Mouse (Mus musculus) E14TG2a.4 (cell line): Measurements from ENCODE around the gene Mndal.
"Not testable (repeated sequence)": the region's sequence is repeated elsewhere in the genome, so short reads cannot be mapped to it uniquely, and the experiment has no call there.

Source experiments
- H3K27me3 ChIP-seq: 2 replicates; pipeline ENCODE4 v1.6.1; 2014; ENCODE audit warnings: low read length, control low read depth; ENCODE audit not compliant: insufficient read depth
- H3K36me3 ChIP-seq: 2 replicates; pipeline ENCODE4 v1.6.1; 2014; ENCODE audit warnings: low read length, control low read depth; ENCODE audit not compliant: insufficient read depth
- H3K4me1 ChIP-seq: replicated peaks from 2 replicates; pipeline ENCODE4 v1.6.1; 2014; ENCODE audit warnings: low read depth, low read length, control low read depth
- H3K4me3 ChIP-seq: replicated peaks from 2 replicates; pipeline ENCODE4 v1.5.1; 2014; ENCODE audit warnings: mild to moderate bottlenecking, low read length
- H3K9me3 ChIP-seq: 2 replicates; pipeline ENCODE4 v1.6.1; 2014; ENCODE audit warnings: low read length, control low read depth
- CTCF ChIP-seq: conservative IDR thresholded peaks from 2 replicates; pipeline ENCODE4 v1.5.1; 2014; ENCODE audit warnings: low read length
- NANOG ChIP-seq: IDR thresholded peaks from 2 replicates; pipeline ENCODE4 v1.6.1; 2014; ENCODE audit warnings: borderline replicate concordance, low read length, mixed read lengths
- POU5F1 ChIP-seq: IDR thresholded peaks from 2 replicates; pipeline ENCODE4 v1.6.1; 2014; ENCODE audit warnings: low read length, borderline replicate concordance

Mndal gene

GRCm38 (mm10) chr1:173941924-173942779, at the start of gene Mndal, which contains the start of gene Ifi203:
Gene Mndal, minus strand, starts transcription at chr1:173942491.
Gene Ifi203, minus strand, starts transcription at chr1:173942672.
- H3K9me3 ChIP-seq, H3K27me3 ChIP-seq, H3K4me1 ChIP-seq, H3K4me3 ChIP-seq, H3K36me3 ChIP-seq: not testable (repeated sequence)

- H3K36me3 ChIP-seq, H3K4me1 ChIP-seq, H3K27me3 ChIP-seq, H3K4me3 ChIP-seq, H3K9me3 ChIP-seq: not testable (repeated sequence)
These were observed 40.5 kb upstream of the Mndal start, which contains the start of gene Ifi202b for GRCm38 (mm10) chr1:173982694-173983305. Gene Ifi202b, minus strand, starts transcription at chr1:173982744.

- not testable (repeated sequence) for H3K4me3 ChIP-seq, H3K27me3 ChIP-seq, H3K36me3 ChIP-seq, H3K9me3 ChIP-seq, H3K4me1 ChIP-seq
These were observed 38.7 kb upstream of the Mndal start for GRCm38 (mm10) chr1:173981038-173981437.

DNA sequence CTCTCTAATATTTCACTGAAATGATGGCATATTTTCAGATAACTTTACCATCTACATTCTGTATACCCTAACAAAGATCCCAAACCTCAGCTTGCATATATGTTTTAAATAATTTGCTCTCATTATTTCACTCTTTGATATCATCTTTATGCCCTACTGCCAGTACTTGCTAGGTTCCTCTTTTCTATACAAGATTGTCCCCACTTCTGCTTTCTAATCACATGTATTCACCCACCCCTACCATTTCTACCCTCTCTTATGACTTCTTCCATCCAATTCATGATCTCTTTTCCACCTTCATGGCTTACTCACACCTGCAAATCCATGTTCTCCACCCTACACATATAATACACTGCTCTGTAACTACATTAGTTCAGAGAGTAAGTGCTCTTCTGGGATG, 35.3 kb upstream of the Mndal start:
- TF ChIP-seq CTCF (no peak), NANOG (no peak), POU5F1 (no peak)
- H3K36me3 ChIP-seq: no peaks in the 10 kb centered on the region
- H3K27me3 ChIP-seq: no peaks in the 10 kb centered on the region
- no peak overlapping the region for H3K4me3 ChIP-seq
- peaks cover 5% of the 10 kb centered on the region; the same call in 1 of the 2 replicates for H3K4me1 ChIP-seq
- H3K9me3 ChIP-seq: no peaks in the 10 kb centered on the region

GRCm38 (mm10) chr1:173973111-173973510, 30.8 kb upstream of the Mndal start:
- Histone ChIP-seq H3K4me1 (no peaks in the 10 kb centered on the region), H3K9me3 (no peaks in the 10 kb centered on the region), H3K4me3 (no peak overlapping the region), H3K27me3 (no peaks in the 10 kb centered on the region), H3K36me3 (no peaks in the 10 kb centered on the region)
- no peak for TF ChIP-seq POU5F1
- no peak for TF ChIP-seq NANOG
- TF ChIP-seq CTCF: no peak

DNA sequence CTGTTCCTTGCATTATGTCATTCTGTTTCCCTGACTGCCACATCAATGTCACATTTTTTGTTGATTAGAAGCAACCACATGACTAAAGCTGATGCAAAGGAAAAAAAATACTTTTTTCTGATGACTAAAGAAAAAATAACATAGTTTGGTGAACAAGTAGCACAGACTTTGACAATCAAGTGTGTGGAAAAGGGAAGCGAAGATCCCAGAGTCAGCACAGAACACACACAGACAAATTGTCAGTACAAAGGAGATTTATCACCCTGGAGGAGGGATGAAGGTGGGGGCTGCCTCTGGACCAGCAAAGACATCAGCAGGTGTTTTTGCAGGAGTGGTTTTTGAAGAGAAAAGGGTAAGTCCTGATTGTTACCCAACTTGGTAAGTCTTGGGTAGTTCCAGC, 19.2 kb upstream of the Mndal start:
- not testable (repeated sequence) for H3K4me1 ChIP-seq, H3K9me3 ChIP-seq, H3K36me3 ChIP-seq, H3K4me3 ChIP-seq, H3K27me3 ChIP-seq

DNA sequence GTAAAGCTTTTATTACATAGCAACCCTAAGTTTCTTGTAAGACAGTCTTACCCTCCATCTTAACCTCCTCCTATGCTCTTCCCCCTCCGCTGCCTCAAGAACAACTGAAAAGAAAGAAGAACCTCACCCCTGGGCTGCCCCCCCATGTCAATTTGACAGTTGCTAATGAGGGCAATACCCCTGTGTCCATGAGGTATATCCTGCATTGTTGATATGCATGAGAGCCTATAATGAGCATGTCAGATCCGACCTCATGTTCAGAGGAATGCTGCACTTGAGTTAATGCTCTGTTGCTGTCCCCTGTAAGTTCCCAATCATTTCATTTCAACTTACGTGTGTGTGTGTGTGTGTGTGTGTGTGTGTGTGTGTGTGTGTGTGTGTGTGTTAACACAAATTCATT, 17.7 kb upstream of the Mndal start:
- H3K4me3 ChIP-seq, H3K4me1 ChIP-seq, H3K36me3 ChIP-seq, H3K9me3 ChIP-seq, H3K27me3 ChIP-seq: not testable (repeated sequence)

DNA sequence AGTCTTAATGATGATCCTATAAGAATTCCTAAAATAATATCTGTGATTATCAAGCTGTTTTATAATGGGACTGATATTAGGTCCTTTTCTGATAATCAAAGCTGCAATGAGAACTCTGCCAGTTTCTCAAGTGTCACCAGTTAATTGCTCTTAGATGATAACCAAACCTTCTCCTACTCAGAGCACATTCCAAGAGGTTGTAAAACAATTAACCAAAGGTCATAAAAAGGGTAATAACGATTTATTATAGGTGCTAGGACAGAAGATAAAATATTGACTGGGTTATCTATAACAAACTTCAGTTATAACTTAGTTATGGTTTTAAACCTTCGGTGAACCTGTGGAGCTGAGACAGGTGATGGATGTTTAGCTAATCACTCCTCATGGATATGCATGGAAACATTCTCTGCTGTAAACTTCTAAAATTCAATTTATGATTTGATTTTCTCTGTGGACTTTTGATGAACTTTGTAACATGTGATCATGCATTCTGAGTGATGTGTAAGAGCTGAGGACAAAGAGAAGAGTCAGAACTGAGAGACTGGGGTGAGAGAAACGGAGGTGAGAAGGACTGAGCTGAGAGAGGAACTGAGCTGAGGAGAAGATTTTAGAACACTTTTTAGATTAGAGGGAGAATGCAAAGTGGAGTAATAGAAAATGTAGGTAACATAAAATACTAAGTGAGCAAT, 13.7 kb upstream of the Mndal start:
- H3K4me1 ChIP-seq, H3K27me3 ChIP-seq, H3K9me3 ChIP-seq, H3K36me3 ChIP-seq, H3K4me3 ChIP-seq: not testable (repeated sequence)

DNA sequence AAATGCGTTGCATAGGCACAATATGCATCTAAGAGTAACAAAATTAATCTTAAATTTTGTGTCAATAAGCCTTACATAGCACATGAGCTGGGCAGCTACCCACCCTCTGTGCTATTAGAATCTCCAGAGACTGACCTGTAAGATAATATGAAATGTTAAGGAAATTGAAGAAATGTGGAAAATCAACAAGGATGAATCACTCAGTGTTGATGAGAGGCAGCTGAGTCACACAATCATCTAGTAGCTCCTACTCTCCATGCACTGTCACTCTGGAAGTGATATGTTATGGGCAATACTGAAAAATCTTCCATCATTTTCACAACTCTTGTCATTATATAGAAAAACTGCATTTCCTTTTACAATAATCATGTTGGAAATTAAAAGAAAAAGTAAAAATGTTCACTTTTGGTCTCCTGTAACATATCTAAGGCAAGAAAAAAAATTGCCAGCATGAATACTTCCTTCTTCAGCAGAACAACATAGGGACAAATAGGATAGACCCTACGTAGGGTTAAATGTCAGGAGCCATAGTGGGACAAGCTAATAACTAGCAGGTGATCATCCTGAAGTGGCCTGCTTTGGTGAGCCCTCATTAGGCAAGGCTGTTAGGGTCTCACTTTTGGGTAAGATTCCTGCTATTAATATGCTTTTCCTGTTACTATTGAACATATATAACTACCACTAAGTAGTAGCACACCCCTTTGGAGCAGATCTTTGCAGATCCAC, 12.9 kb upstream of the Mndal start:
- no peaks in the 10 kb centered on the region for H3K36me3 ChIP-seq
- H3K9me3 ChIP-seq: peaks cover 4% of the 10 kb centered on the region; the same call in 1 of the 2 replicates
- H3K4me3 ChIP-seq: no peak overlapping the region
- TF ChIP-seq CTCF (no peak), POU5F1 (no peak), NANOG (no peak)
- H3K4me1 ChIP-seq: no peaks in the 10 kb centered on the region
- no peaks in the 10 kb centered on the region for H3K27me3 ChIP-seq
